Mouse (Mus musculus) heart, embryonic 11.5 days (tissue): Measurements from ENCODE around the gene Vmn2r79. TPM values are rescaled to one million over a fixed set of nuclear protein-coding genes. Genes with fewer than 3 reads are reported as not detected.
"Not testable (repeated sequence)": the region's sequence is repeated elsewhere in the genome, so short reads cannot be mapped to it uniquely, and the experiment has no call there.

Experiments
- ATAC-seq: fragments of 200-750 bp; cut with Nextera tagmentation; replicated peaks from 2 replicates; pipeline ENCODE4 v1.8.0; 2017; ENCODE audit warnings: moderate library complexity; ENCODE audit not compliant: insufficient number of reproducible peaks, low FRiP score, low TSS enrichment
- H3K27ac ChIP-seq: fragments of 300-500 bp; sonication (generic); 2 replicates; pipeline ENCODE4 v1.5.1; 2014; ENCODE audit warnings: mild to moderate bottlenecking, low read depth, low read length
- H3K27me3 ChIP-seq: fragments of 300-500 bp; sonication (generic); 2 replicates; pipeline ENCODE4 v1.6.1; 2014; ENCODE audit warnings: mild to moderate bottlenecking, low read length, mixed read lengths; ENCODE audit not compliant: control insufficient read depth, insufficient read depth
- H3K36me3 ChIP-seq: fragments of 300-500 bp; sonication (generic); 2 replicates; pipeline ENCODE4 v1.6.1; 2014; ENCODE audit warnings: mild to moderate bottlenecking, low read length, moderate library complexity, mixed read lengths; ENCODE audit not compliant: control insufficient read depth, insufficient read depth
- H3K4me1 ChIP-seq: fragments of 300-500 bp; sonication (generic); 2 replicates; pipeline ENCODE4 v1.6.1; 2014; ENCODE audit warnings: low read length; ENCODE audit not compliant: control insufficient read depth, insufficient read depth
- H3K4me2 ChIP-seq: fragments of 300-500 bp; sonication (generic); 2 replicates; pipeline ENCODE4 v1.6.1; 2014; ENCODE audit warnings: mild to moderate bottlenecking, moderate library complexity
- H3K4me3 ChIP-seq: fragments of 300-500 bp; sonication (generic); 2 replicates; pipeline ENCODE4 v1.5.1; 2014; ENCODE audit warnings: low read depth, low read length
- H3K9ac ChIP-seq: fragments of 300-500 bp; sonication (generic); 2 replicates; pipeline ENCODE4 v1.6.1; 2014; ENCODE audit warnings: mild to moderate bottlenecking, low read depth, low read length, moderate library complexity
- H3K9me3 ChIP-seq: fragments of 300-500 bp; sonication (generic); replicated peaks from 2 replicates; pipeline ENCODE4 v1.6.1; 2016; ENCODE audit warnings: low read length; ENCODE audit not compliant: control insufficient read depth
- WGBS: fragments of 180-500 bp; shearing (Covaris S2); extraction: QIAGEN DNeasy Blood & Tissue Kit; methylation state at CpG from one replicate; pipeline ENCODE4 v1.1.7; 2014; ENCODE audit not compliant: insufficient replicate concordance; 5-methylcytosine and 5-hydroxymethylcytosine counted together
- polyA plus RNA-seq: library from polyadenylated mRNA; unstranded; fragments of >200 nt; fragmentation: Nextera tagmentation; extraction: Ambion mirVana; gene quantifications from 2 replicates; pipeline ENCODE4 v1.2.1, GENCODE M21; 2014

Vmn2r79 gene
- not detected in 2 replicates for polyA plus RNA-seq

- H3K27me3 ChIP-seq, H3K9me3 ChIP-seq, H3K27ac ChIP-seq, H3K36me3 ChIP-seq, ATAC-seq, H3K4me2 ChIP-seq, H3K4me3 ChIP-seq, H3K4me1 ChIP-seq, H3K9ac ChIP-seq: not testable (repeated sequence)
- 73% methylated on average over 1 of the region's 1 CpGs for WGBS
Observed at GRCm38 (mm10) chr7:86995815-86996214, at the start of gene Vmn2r79. Gene Vmn2r79, plus strand, starts transcription at chr7:86996115.

- 44% methylated on average over 1 of the region's 1 CpGs for WGBS
Observed at GRCm38 (mm10) chr7:86994700-86995099, 1.2 kb upstream of the Vmn2r79 start.

GRCm38 (mm10) chr7:87026486-87026885, 30.6 kb downstream of the Vmn2r79 start:
- H3K4me3 ChIP-seq, ATAC-seq, H3K36me3 ChIP-seq, H3K27me3 ChIP-seq, H3K9me3 ChIP-seq, H3K4me1 ChIP-seq, H3K9ac ChIP-seq, H3K27ac ChIP-seq, H3K4me2 ChIP-seq: not testable (repeated sequence)

More at GRCm38 (mm10) chr7:86994700-86995099, 1.2 kb upstream of the Vmn2r79 start:
- H3K4me1 ChIP-seq: no peaks in the 10 kb centered on the region
- no peak overlapping the region for H3K9ac ChIP-seq
- ATAC-seq: no peak
- no peaks in the 10 kb centered on the region for H3K27me3 ChIP-seq
- no peak overlapping the region for H3K27ac ChIP-seq
- no peak overlapping the region for H3K4me2 ChIP-seq
- H3K9me3 ChIP-seq: no peaks in the 10 kb centered on the region
- no peak overlapping the region for H3K4me3 ChIP-seq
- no peaks in the 10 kb centered on the region for H3K36me3 ChIP-seq

- no peaks in the 10 kb centered on the region for H3K9me3 ChIP-seq
- no peaks in the 10 kb centered on the region for H3K4me1 ChIP-seq
- no peak overlapping the region for H3K9ac ChIP-seq
- no peak overlapping the region for H3K27ac ChIP-seq
- H3K27me3 ChIP-seq: no peaks in the 10 kb centered on the region
- no peak overlapping the region for H3K4me3 ChIP-seq
- WGBS: 81% methylated on average over 4 of the region's 4 CpGs
- H3K4me2 ChIP-seq: no peak overlapping the region
- ATAC-seq: no peak
- no peaks in the 10 kb centered on the region for H3K36me3 ChIP-seq
Observed at GRCm38 (mm10) chr7:87063576-87063975, 67.7 kb downstream of the Vmn2r79 start.

Other genes with a start within 250 kb of the Vmn2r79 start
- not detected in 2 replicates for gene Folh1, start 220.2 kb upstream of the Vmn2r79 start, polyA plus RNA-seq
- gene Vmn2r77, start 201.1 kb upstream of the Vmn2r79 start, polyA plus RNA-seq: not detected in 2 replicates
- not detected in 2 replicates for gene Vmn2r78, start 81.0 kb upstream of the Vmn2r79 start, polyA plus RNA-seq
- 4.1 and 4.5 TPM in 2 replicates for gene Nox4, start 250.0 kb downstream of the Vmn2r79 start, polyA plus RNA-seq